ENCODE assay signal across 10 mouse cellular contexts in genomic region chr12:3917668-3918341, GRCm38 (mm10). TPM values are rescaled to one million over a fixed set of nuclear protein-coding genes. Genes with fewer than 3 reads are reported as not detected.
DNase-seq lines count a peak whose midpoint lies in the region; ATAC-seq and TF ChIP-seq lines count a peak whose summit lies in the region.
"Had no signal": no experiment of that assay in that cellular context is flagged by ENCODE, and none has a peak within 500 bp of the region (broad histone marks: within the 10 kb centered on the region; RNA-seq: fewer than 3 reads in every experiment).

No protein-coding gene starts in this region.

- DNase-seq in frontal cortex, postnatal 25 days (ENCODE audit: low spot score in 2 of 2) = no peak
- no peak for DNase-seq in lung, postnatal 4 days
- DNase-seq in hindbrain, postnatal 0 days (ENCODE audit: low spot score) = no peak
- no peak for DNase-seq in cerebellum, adult 8-10 months
- DNase-seq in urinary bladder, adult 2 months (ENCODE audit: low spot score) = no peak
- DNase-seq: kidney, postnatal 14 days; liver, embryonic 13.5 days had no signal

- TF ChIP-seq CTCF in hindbrain, postnatal 0 days (IDR thresholded peaks at IDR 0.05; ENCODE audit: low read depth) = no peak

- H3K4me1 ChIP-seq in lung, embryonic 16.5 days (replicated peaks; ENCODE audit: control insufficient read depth, insufficient read depth, low read length) = peaks cover 6% of the 10 kb centered on the region; the same call in 1 of the 2 replicates
- no peaks in the 10 kb centered on the region for H3K4me1 ChIP-seq in hindbrain, postnatal 0 days (ENCODE audit: insufficient read depth, low read length)
- H3K4me1 ChIP-seq in neural tube, embryonic 13.5 days (replicated peaks) = peaks cover 18% of the 10 kb centered on the region

- no peak overlapping the region for H3K27ac ChIP-seq in lung, embryonic 16.5 days (ENCODE audit: low read length)
- no peak overlapping the region for H3K27ac ChIP-seq in hindbrain, postnatal 0 days
- H3K27ac ChIP-seq in neural tube, embryonic 13.5 days (replicated peaks) = no peak overlapping the region
- H3K27ac ChIP-seq: liver, embryonic 13.5 days had no signal

- 23% methylated on average over 14 of the region's 14 CpGs for WGBS in lung, embryonic 16.5 days
- WGBS in hindbrain, postnatal 0 days = 18% methylated on average over 14 of the region's 14 CpGs
- 23% methylated on average over 14 of the region's 14 CpGs for WGBS in neural tube, embryonic 13.5 days

- H3K4me3 ChIP-seq in lung, embryonic 16.5 days (ENCODE audit: low read length) = no peak overlapping the region
- no peak overlapping the region for H3K4me3 ChIP-seq in hindbrain, postnatal 0 days (ENCODE audit: low read length)
- no peak overlapping the region for H3K4me3 ChIP-seq in neural tube, embryonic 13.5 days
- H3K4me3 ChIP-seq: liver, embryonic 13.5 days had no signal

- no peaks in the 10 kb centered on the region for H3K36me3 ChIP-seq in lung, embryonic 16.5 days (ENCODE audit: control insufficient read depth, insufficient read depth, low read length)
- H3K36me3 ChIP-seq in hindbrain, postnatal 0 days (ENCODE audit: insufficient read depth, low read length) = no peaks in the 10 kb centered on the region
- 0 out of 2 replicates have a peak, but pooled peaks cover 8% of the 10 kb centered on the region for H3K36me3 ChIP-seq in neural tube, embryonic 13.5 days
- H3K36me3 ChIP-seq: liver, embryonic 13.5 days had no signal

- no peaks in the 10 kb centered on the region for H3K27me3 ChIP-seq in lung, embryonic 16.5 days (ENCODE audit: control insufficient read depth, insufficient read depth, low read depth, low read length)
- H3K27me3 ChIP-seq in hindbrain, postnatal 0 days (ENCODE audit: insufficient read depth, low read length) = no peaks in the 10 kb centered on the region
- H3K27me3 ChIP-seq in neural tube, embryonic 13.5 days = no peaks in the 10 kb centered on the region
- H3K27me3 ChIP-seq: liver, embryonic 13.5 days had no signal

- no peak overlapping the region for H3K4me2 ChIP-seq in lung, embryonic 16.5 days (ENCODE audit: low read depth, low read length)
- H3K4me2 ChIP-seq in hindbrain, postnatal 0 days (ENCODE audit: low read depth, low read length) = no peak overlapping the region
- no peak overlapping the region for H3K4me2 ChIP-seq in neural tube, embryonic 13.5 days
- H3K4me2 ChIP-seq: liver, embryonic 13.5 days had no signal

- H3K9ac ChIP-seq in lung, embryonic 16.5 days (ENCODE audit: low read length) = no peak overlapping the region
- H3K9ac ChIP-seq in hindbrain, postnatal 0 days (replicated peaks; ENCODE audit: low read length) = no peak overlapping the region
- H3K9ac ChIP-seq in neural tube, embryonic 13.5 days = no peak overlapping the region
- H3K9ac ChIP-seq: liver, embryonic 13.5 days had no signal

- no peaks in the 10 kb centered on the region for H3K9me3 ChIP-seq in lung, embryonic 16.5 days (ENCODE audit: control insufficient read depth, low read length)
- no peaks in the 10 kb centered on the region for H3K9me3 ChIP-seq in hindbrain, postnatal 0 days (ENCODE audit: low read length)
- no peaks in the 10 kb centered on the region for H3K9me3 ChIP-seq in neural tube, embryonic 13.5 days
- H3K9me3 ChIP-seq: liver, embryonic 13.5 days had no signal

- ATAC-seq in frontal cortex, adult (ENCODE audit: low TSS enrichment) = peak; percentile 33
- peak; percentile 18; the same call in 1 of the 2 replicates for ATAC-seq in lung, embryonic 16.5 days (ENCODE audit: low read depth)
- peak; percentile 58 for ATAC-seq in hindbrain, postnatal 0 days
- ATAC-seq in neural tube, embryonic 13.5 days (ENCODE audit: low read depth) = peak; percentile 47

RNA-seq across cellular contexts. Expression of gene Pomc, which starts 36.9 kb away (rescaled TPM):
- polyA plus RNA-seq in lung, embryonic 16.5 days (2015; fragmentation: Nextera tagmentation; extraction: Ambion mirVana) = 2.6 and 3.1 TPM in 2 replicates
- total RNA-seq in hindbrain, postnatal 0 days (2014; rRNA removed) = 5.3 and 5.7 TPM in 2 replicates
- 3.5 and 4.2 TPM in 2 replicates for polyA plus RNA-seq in hindbrain, postnatal 0 days (2015; fragmentation: Nextera tagmentation; extraction: Ambion mirVana)
- polyA plus RNA-seq in neural tube, embryonic 13.5 days (2015; fragmentation: Nextera tagmentation; extraction: Ambion mirVana) = 3.7 and 4.7 TPM in 2 replicates
- 0.41 and 0.69 TPM in 2 replicates for polyA plus RNA-seq in urinary bladder, adult 2 months (2012; rRNA removed)
